Mouse (Mus musculus) adrenal gland, adult 2 months (tissue): ENCODE data around the gene Elf5. TPM values are rescaled to one million over a fixed set of nuclear protein-coding genes. Genes with fewer than 3 reads are reported as not detected.
A peak's percentile ranks its signal among the peaks of the same experiment; 100 is the strongest.

ENCODE experiments used
- DNase-seq: peaks from one replicate; pipeline ENCODE4 v3.0.0; 2021
- polyA plus RNA-seq: library from polyadenylated mRNA; depleted of rRNA; stranded (reverse); fragments of >200 nt; gene quantifications from 2 replicates; pipeline ENCODE4 v1.2.3, GENCODE M21; 2012
- total RNA-seq, 2 experiments: library from RNA; stranded (reverse); gene quantifications; 2 replicates each; pipeline ENCODE4 v1.2.3; 2021

Elf5 gene
- total and polyA plus RNA-seq, 3 experiments: not detected

- DNase-seq: no peak
Measured at GRCm38 (mm10) chr2:103435110-103435509, 23.6 kb downstream of the Elf5 start.

GRCm38 (mm10) chr2:103436534-103436933 is 25.0 kb downstream of the Elf5 start:
- no peak for DNase-seq

- no peak for DNase-seq
Measured at GRCm38 (mm10) chr2:103439071-103439622, 27.7 kb downstream of the Elf5 start.

- peak; percentile 77 for DNase-seq
Measured at GRCm38 (mm10) chr2:103439710-103440109, 28.2 kb downstream of the Elf5 start.

GRCm38 (mm10) chr2:103445776-103446175 is 34.3 kb downstream of the Elf5 start:
- peak; percentile 31 for DNase-seq

- DNase-seq: no peak
Measured at GRCm38 (mm10) chr2:103446326-103446725, 34.8 kb downstream of the Elf5 start.

GRCm38 (mm10) chr2:103448947-103449560 is 37.6 kb downstream of the Elf5 start:
- no peak for DNase-seq

GRCm38 (mm10) chr2:103449813-103450212 is 38.3 kb downstream of the Elf5 start:
- DNase-seq: no peak

GRCm38 (mm10) chr2:103450267-103450666 is 38.8 kb downstream of the Elf5 start:
- no peak for DNase-seq

GRCm38 (mm10) chr2:103452550-103452949 is 41.1 kb downstream of the Elf5 start:
- no peak for DNase-seq

GRCm38 (mm10) chr2:103455748-103456147 is 44.3 kb downstream of the Elf5 start:
- DNase-seq: no peak

GRCm38 (mm10) chr2:103456646-103457045 is 45.2 kb downstream of the Elf5 start:
- peak; percentile 65 for DNase-seq

GRCm38 (mm10) chr2:103457048-103457447 is 45.6 kb downstream of the Elf5 start:
- no peak for DNase-seq

GRCm38 (mm10) chr2:103457628-103458027 is 46.1 kb downstream of the Elf5 start:
- DNase-seq: no peak

GRCm38 (mm10) chr2:103459069-103459468 is 47.6 kb downstream of the Elf5 start:
- DNase-seq: no peak

- no peak for DNase-seq
Measured at GRCm38 (mm10) chr2:103461210-103461609, 49.7 kb downstream of the Elf5 start.

GRCm38 (mm10) chr2:103461743-103462142 is 50.3 kb downstream of the Elf5 start:
- DNase-seq: no peak

- no peak for DNase-seq
Measured at GRCm38 (mm10) chr2:103462746-103463145, 51.3 kb downstream of the Elf5 start.

GRCm38 (mm10) chr2:103464524-103464923 is 53.0 kb downstream of the Elf5 start:
- DNase-seq: no peak

- DNase-seq: no peak
Measured at GRCm38 (mm10) chr2:103465429-103465828, 53.9 kb downstream of the Elf5 start.

- no peak for DNase-seq
Measured at GRCm38 (mm10) chr2:103466272-103466671, 54.8 kb downstream of the Elf5 start.

- DNase-seq: no peak
Measured at GRCm38 (mm10) chr2:103466984-103467588, 55.6 kb downstream of the Elf5 start.

- DNase-seq: no peak
Measured at GRCm38 (mm10) chr2:103473362-103473761, 61.9 kb downstream of the Elf5 start.

- DNase-seq: no peak
Measured at GRCm38 (mm10) chr2:103476180-103476579, 64.7 kb downstream of the Elf5 start.
